Mouse (Mus musculus): ENCODE measurements around the gene Klf8. TPM values are rescaled to one million over a fixed set of nuclear protein-coding genes. Genes with fewer than 3 reads are reported as not detected.

Klf8 gene
- 2.6 TPM for polyA plus RNA-seq (2014; fragmentation: Illumina TruSeq; extraction: RNeasy Lipid Tissue Mini Kit (QIAGEN cat#74804); ENCODE audit: low read depth, low replicate concordance)

DNA sequence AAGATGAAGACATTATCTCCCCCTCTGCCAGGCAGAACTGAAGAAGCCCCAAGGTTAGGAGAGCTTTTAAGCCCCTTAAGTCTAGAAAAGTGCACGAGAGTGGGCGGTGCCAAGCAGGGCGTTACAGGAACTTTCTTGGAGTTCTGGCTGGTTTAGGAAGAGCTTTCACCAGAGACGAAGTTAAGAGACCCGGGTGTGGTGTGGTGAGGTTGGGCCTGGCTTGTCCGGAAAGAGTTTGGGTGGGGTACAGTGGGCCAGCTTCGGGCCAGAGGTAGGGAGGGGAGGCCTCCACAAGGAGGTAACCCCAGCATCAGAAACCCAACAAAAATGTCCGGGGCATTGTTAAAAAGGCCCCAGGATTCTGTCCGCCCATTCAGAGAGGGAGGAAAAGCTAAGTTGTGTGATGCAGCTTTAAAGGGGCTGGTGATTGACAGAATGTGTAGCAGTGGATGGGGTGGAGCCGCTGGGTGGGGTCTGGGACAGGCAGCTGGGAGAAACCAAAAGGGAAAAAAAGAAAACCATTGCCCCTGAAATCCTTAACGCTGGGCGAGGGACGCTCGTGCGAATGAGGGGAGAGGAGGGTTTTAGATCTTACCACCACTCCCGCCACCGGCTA lies at the start of gene Klf8:
TSS of gene Klf8 (plus strand) at position 163 of the 616 bp plus-strand sequence.

Other genes starting within 250 kb of the Klf8 start
- gene Usp51, start 231.0 kb upstream of the Klf8 start, polyA plus RNA-seq (2014; fragmentation: Illumina TruSeq; extraction: RNeasy Lipid Tissue Mini Kit (QIAGEN cat#74804); ENCODE audit: low read depth, low replicate concordance): 4.1 TPM
- gene Mageh1, start 199.9 kb upstream of the Klf8 start, polyA plus RNA-seq (2014; fragmentation: Illumina TruSeq; extraction: RNeasy Lipid Tissue Mini Kit (QIAGEN cat#74804); ENCODE audit: low read depth, low replicate concordance): 1.4 TPM
- not detected for gene Foxr2, start 118.7 kb upstream of the Klf8 start, polyA plus RNA-seq (2014; fragmentation: Illumina TruSeq; extraction: RNeasy Lipid Tissue Mini Kit (QIAGEN cat#74804); ENCODE audit: low read depth, low replicate concordance)
- gene Rragb, start 97.5 kb upstream of the Klf8 start, polyA plus RNA-seq (2014; fragmentation: Illumina TruSeq; extraction: RNeasy Lipid Tissue Mini Kit (QIAGEN cat#74804); ENCODE audit: low read depth, low replicate concordance): 27.2 TPM